Mouse (Mus musculus) brain, embryonic 14.5 days (tissue): ENCODE data around the gene Ncapd2.

Source experiments
- CTCF ChIP-seq: fragments of 200-500 bp; IDR thresholded peaks from 2 replicates; pipeline ENCODE4 v1.5.1; 2012; ENCODE audit warnings: inconsistent platforms, mild to moderate bottlenecking, moderate library complexity, borderline replicate concordance; ENCODE audit not compliant: insufficient read depth, insufficient read length; ENCODE audit errors: extremely low read depth
- POLR2A ChIP-seq: fragments of 200-500 bp; IDR thresholded peaks from 2 replicates; pipeline ENCODE4 v1.6.1; 2012; ENCODE audit warnings: mild to moderate bottlenecking, inconsistent platforms, borderline replicate concordance; ENCODE audit not compliant: poor library complexity, insufficient read depth, insufficient read length, severe bottlenecking; ENCODE audit errors: extremely low read depth

GRCm38 (mm10) chr6:125217899-125218298, 26.4 kb upstream of the Ncapd2 start:
- TF ChIP-seq CTCF (no peak), POLR2A (no peak)
